Mouse (Mus musculus) hindbrain, postnatal 0 days (tissue): ENCODE measurements around the gene Ceacam18. TPM values are rescaled to one million over a fixed set of nuclear protein-coding genes. Genes with fewer than 3 reads are reported as not detected.

Source experiments
- ATAC-seq: fragments of 200-750 bp; cut with Nextera tagmentation; 2 replicates; pipeline ENCODE4 v1.8.0; 2017; ENCODE audit warnings: mild to moderate bottlenecking, moderate TSS enrichment, moderate library complexity
- DNase-seq: peaks from one replicate; pipeline ENCODE4 v3.0.0-alpha.2; 2015; ENCODE audit warnings: low spot score
- H3K27ac ChIP-seq: fragments of 300-500 bp; sonication (generic); 2 replicates; pipeline ENCODE4 v1.5.1; 2014; ENCODE audit warnings: mild to moderate bottlenecking
- H3K27me3 ChIP-seq: fragments of 300-500 bp; sonication (generic); 2 replicates; pipeline ENCODE4 v1.6.1; 2014; ENCODE audit warnings: low read length, mixed read lengths; ENCODE audit not compliant: insufficient read depth
- H3K36me3 ChIP-seq: fragments of 300-500 bp; sonication (generic); 2 replicates; pipeline ENCODE4 v1.6.1; 2014; ENCODE audit warnings: low read length, mixed read lengths; ENCODE audit not compliant: insufficient read depth
- H3K4me1 ChIP-seq: fragments of 300-500 bp; sonication (generic); 2 replicates; pipeline ENCODE4 v1.6.1; 2014; ENCODE audit warnings: antibody characterized with exemption, low read length, mixed read lengths; ENCODE audit not compliant: insufficient read depth
- H3K4me2 ChIP-seq: fragments of 300-500 bp; sonication (generic); 2 replicates; pipeline ENCODE4 v1.6.1; 2014; ENCODE audit warnings: low read depth, mild to moderate bottlenecking, low read length, moderate library complexity, mixed read lengths
- H3K4me3 ChIP-seq: fragments of 300-500 bp; sonication (generic); 2 replicates; pipeline ENCODE4 v1.5.1; 2014; ENCODE audit warnings: low read length
- H3K9ac ChIP-seq: fragments of 300-500 bp; sonication (generic); replicated peaks from 2 replicates; pipeline ENCODE4 v1.6.1; 2014; ENCODE audit warnings: mild to moderate bottlenecking, low read length, moderate library complexity, mixed read lengths
- H3K9me3 ChIP-seq: fragments of 300-500 bp; sonication (generic); 2 replicates; pipeline ENCODE4 v1.6.1; 2016; ENCODE audit warnings: low read length, mixed read lengths
- CTCF ChIP-seq: IDR thresholded peaks from 2 replicates; pipeline ENCODE4 v1.5.1; 2016; ENCODE audit warnings: antibody characterized with exemption, control low read depth, low read depth
- WGBS: fragments of 180-500 bp; shearing (Covaris S2); extraction: QIAGEN DNeasy Blood & Tissue Kit; methylation state at CpG from one replicate; pipeline ENCODE4 v1.1.7; 2014; 5-methylcytosine and 5-hydroxymethylcytosine counted together
- polyA plus RNA-seq: library from polyadenylated mRNA; unstranded; fragments of >200 nt; fragmentation: Nextera tagmentation; extraction: Ambion mirVana; gene quantifications from 2 replicates; pipeline ENCODE4 v1.2.1, GENCODE M21; 2015
- total RNA-seq: library from RNA; depleted of rRNA; stranded (reverse); fragments of >200 nt; gene quantifications from 2 replicates; pipeline ENCODE4 v1.2.3, GENCODE M21; 2014; rRNA removed

Ceacam18 gene
- total RNA-seq (not detected in 2 replicates), polyA plus RNA-seq (0.08 TPM in 1 of 2 replicates, not detected in the other)

- 79% methylated on average over 6 of the region's 6 CpGs for WGBS
- Histone ChIP-seq H3K36me3 (no peaks in the 10 kb centered on the region), H3K4me3 (no peak within 1 kb of the TSS), H3K27me3 (no peaks in the 10 kb centered on the region), H3K4me2 (no peak within 1 kb of the TSS), H3K4me1 (no peaks in the 10 kb centered on the region), H3K9ac (no peak within 1 kb of the TSS), H3K9me3 (no peaks in the 10 kb centered on the region), H3K27ac (no peak within 1 kb of the TSS)
- ATAC-seq (no peak), DNase-seq (no peak)
- TF ChIP-seq CTCF: no peak
These were observed at the start of gene Ceacam18 for GRCm38 (mm10) chr7:43634500-43634899. Ceacam18 (plus strand) TSS chr7:43634707.

GRCm38 (mm10) chr7:43584790-43585189 lies 49.7 kb upstream of the Ceacam18 start:
- ATAC-seq: no peak

GRCm38 (mm10) chr7:43601884-43602283 lies 32.6 kb upstream of the Ceacam18 start:
- no peaks in the 10 kb centered on the region for H3K36me3 ChIP-seq
- 36% methylated on average over 5 of the region's 5 CpGs for WGBS
- no peak for ATAC-seq
- no peaks in the 10 kb centered on the region for H3K27me3 ChIP-seq
- no peak for TF ChIP-seq CTCF
- DNase-seq: no peak
- H3K9ac ChIP-seq: no peak overlapping the region
- no peak overlapping the region for H3K4me3 ChIP-seq
- no peak overlapping the region for H3K4me2 ChIP-seq
- H3K4me1 ChIP-seq: no peaks in the 10 kb centered on the region
- H3K9me3 ChIP-seq: no peaks in the 10 kb centered on the region
- no peak overlapping the region for H3K27ac ChIP-seq

More at GRCm38 (mm10) chr7:43584790-43585189, 49.7 kb upstream of the Ceacam18 start:
- Histone ChIP-seq H3K36me3 (peaks cover 39% of the 10 kb centered on the region), H3K9ac (no peak overlapping the region), H3K4me1 (peaks cover 14% of the 10 kb centered on the region), H3K4me2 (no peak overlapping the region), H3K9me3 (no peaks in the 10 kb centered on the region), H3K27ac (no peak overlapping the region), H3K27me3 (no peaks in the 10 kb centered on the region), H3K4me3 (no peak overlapping the region)
- 89% methylated on average over 5 of the region's 5 CpGs for WGBS
- DNase-seq: no peak
- TF ChIP-seq CTCF: peak; percentile 19; the same call in 1 of the 2 replicates

GRCm38 (mm10) chr7:43606896-43607742 lies 27.4 kb upstream of the Ceacam18 start, which contains the start of gene Zfp819:
Zfp819 (plus strand) TSS chr7:43607169.
- 0 out of 2 replicates have a peak within 1 kb of the TSS, but pooled peaks have one; percentile 9 for H3K9ac ChIP-seq
- peak within 1 kb of the TSS; percentile 47 for H3K4me3 ChIP-seq
- WGBS: 14% methylated on average over 41 of the region's 41 CpGs
- peak; percentile 95 for ATAC-seq
- DNase-seq: peak; percentile 87
- no peaks in the 10 kb centered on the region for H3K4me1 ChIP-seq
- TF ChIP-seq CTCF: peak; percentile 7; the same call in 1 of the 2 replicates
- H3K27me3 ChIP-seq: no peaks in the 10 kb centered on the region
- H3K9me3 ChIP-seq: no peaks in the 10 kb centered on the region
- peak within 1 kb of the TSS; percentile 83 for H3K4me2 ChIP-seq
- H3K27ac ChIP-seq: no peak within 1 kb of the TSS
- H3K36me3 ChIP-seq: no peaks in the 10 kb centered on the region

- Histone ChIP-seq H3K9ac (no peak overlapping the region), H3K9me3 (no peaks in the 10 kb centered on the region), H3K36me3 (no peaks in the 10 kb centered on the region), H3K4me1 (no peaks in the 10 kb centered on the region), H3K4me2 (peak overlapping the region; percentile 83), H3K4me3 (peak overlapping the region; percentile 47; the same call in 1 of the 2 replicates), H3K27ac (no peak overlapping the region), H3K27me3 (no peaks in the 10 kb centered on the region)
- TF ChIP-seq CTCF: no peak
- 43% methylated on average over 5 of the region's 5 CpGs for WGBS
- DNase-seq (no peak), ATAC-seq (no peak)
These were observed 26.7 kb upstream of the Ceacam18 start for GRCm38 (mm10) chr7:43607743-43608287.

- Histone ChIP-seq H3K27ac (no peak overlapping the region), H3K9me3 (no peaks in the 10 kb centered on the region), H3K27me3 (no peaks in the 10 kb centered on the region), H3K36me3 (no peaks in the 10 kb centered on the region), H3K4me2 (no peak overlapping the region), H3K9ac (no peak overlapping the region), H3K4me1 (no peaks in the 10 kb centered on the region), H3K4me3 (no peak overlapping the region)
- no peak for ATAC-seq
- no peak for DNase-seq
- WGBS: 76% methylated on average over 7 of the region's 7 CpGs
- no peak for TF ChIP-seq CTCF
These were observed 26.1 kb upstream of the Ceacam18 start for GRCm38 (mm10) chr7:43608316-43608824.
